Mouse (Mus musculus): ENCODE data around the gene 5730596B20Rik. TPM values are rescaled to one million over a fixed set of nuclear protein-coding genes. Genes with fewer than 3 reads are reported as not detected.
A peak's percentile ranks its signal among the peaks of the same experiment; 100 is the strongest.

5730596B20Rik gene
- polyA plus RNA-seq, 1 experiment: not detected

DNA sequence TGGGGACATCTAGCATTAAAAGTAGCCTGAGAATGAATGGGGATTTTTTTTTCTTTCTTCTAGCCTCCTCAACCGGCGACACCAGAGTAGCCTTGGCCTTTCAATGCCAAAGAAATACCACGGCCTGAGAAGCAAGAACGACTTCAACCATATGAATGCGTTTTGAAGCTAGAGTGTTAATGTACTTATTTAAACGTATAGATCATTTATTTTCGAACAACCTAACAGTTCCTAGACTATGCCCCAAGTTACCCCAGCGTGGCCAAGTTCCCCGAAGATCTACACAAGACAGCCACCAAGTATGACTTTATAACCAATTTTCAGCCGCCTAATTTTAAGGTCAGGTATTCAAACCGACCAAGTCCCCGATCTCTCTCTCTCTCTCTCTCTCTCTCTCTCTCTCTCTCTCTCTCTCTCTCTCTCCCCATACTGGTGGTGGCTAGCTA, 43.6 kb downstream of the 5730596B20Rik start:
- Histone ChIP-seq H3K27ac (ENCODE audit: insufficient read depth, low read length) (peak overlapping the region; percentile 69), H3K4me3 (ENCODE audit: insufficient read depth, low read length) (peak overlapping the region; percentile 49), H3K4me1 (ENCODE audit: control insufficient read depth, insufficient read depth, low read length) (no peaks in the 10 kb centered on the region)
- TF ChIP-seq POLR2A (IDR thresholded peaks at IDR 0.05; ENCODE audit: low read depth, low read length) (no peak), CTCF (IDR thresholded peaks at IDR 0.05; ENCODE audit: borderline replicate concordance, insufficient read depth, low read length) (no peak)

DNA sequence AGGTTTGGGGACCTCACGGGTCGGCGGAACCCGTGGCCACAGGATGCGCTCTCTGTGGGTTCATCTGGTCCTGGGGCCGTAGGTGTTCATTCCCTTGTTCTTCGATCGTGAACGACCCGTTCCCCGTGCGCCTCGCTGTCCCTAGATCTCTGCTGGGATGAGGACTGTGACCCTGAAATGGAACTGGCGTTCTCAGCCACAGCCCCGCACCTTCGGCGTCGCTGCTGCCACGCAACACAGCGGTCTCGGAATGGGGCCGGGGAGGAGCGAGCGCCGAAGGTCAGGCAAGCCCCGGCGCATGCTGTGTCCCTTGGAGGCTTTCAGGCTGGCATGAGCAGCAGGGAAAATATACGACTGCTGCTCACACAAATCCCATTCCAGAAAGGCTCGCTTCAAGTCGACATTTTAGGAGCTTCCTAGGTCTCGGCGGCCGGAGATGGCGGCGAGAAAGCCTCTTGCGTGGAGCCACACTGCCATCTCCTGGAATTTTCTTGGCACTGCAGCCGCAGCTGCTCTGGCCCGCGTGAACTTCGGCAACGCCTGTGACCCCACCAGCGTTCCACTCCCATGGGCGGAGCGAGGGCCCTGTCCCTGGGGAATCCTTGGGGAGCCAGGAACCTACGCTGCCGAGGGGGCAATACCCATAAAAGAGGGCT, 44.2 kb downstream of the 5730596B20Rik start, which contains the start of gene Hoxa7:
Gene Hoxa7 (minus strand): TSS at position 518 of the 656 bp plus-strand sequence.
- Histone ChIP-seq H3K4me3 (ENCODE audit: insufficient read depth, low read length) (peak within 1 kb of the TSS; percentile 49), H3K27ac (ENCODE audit: insufficient read depth, low read length) (peak within 1 kb of the TSS; percentile 78), H3K4me1 (ENCODE audit: control insufficient read depth, insufficient read depth, low read length) (no peaks in the 10 kb centered on the region)
- TF ChIP-seq POLR2A (IDR thresholded peaks at IDR 0.05; ENCODE audit: low read depth, low read length): peak; percentile 28; the same call in 1 of the 2 replicates
- peak; percentile 70 for TF ChIP-seq CTCF (IDR thresholded peaks at IDR 0.05; ENCODE audit: borderline replicate concordance, insufficient read depth, low read length)

DNA sequence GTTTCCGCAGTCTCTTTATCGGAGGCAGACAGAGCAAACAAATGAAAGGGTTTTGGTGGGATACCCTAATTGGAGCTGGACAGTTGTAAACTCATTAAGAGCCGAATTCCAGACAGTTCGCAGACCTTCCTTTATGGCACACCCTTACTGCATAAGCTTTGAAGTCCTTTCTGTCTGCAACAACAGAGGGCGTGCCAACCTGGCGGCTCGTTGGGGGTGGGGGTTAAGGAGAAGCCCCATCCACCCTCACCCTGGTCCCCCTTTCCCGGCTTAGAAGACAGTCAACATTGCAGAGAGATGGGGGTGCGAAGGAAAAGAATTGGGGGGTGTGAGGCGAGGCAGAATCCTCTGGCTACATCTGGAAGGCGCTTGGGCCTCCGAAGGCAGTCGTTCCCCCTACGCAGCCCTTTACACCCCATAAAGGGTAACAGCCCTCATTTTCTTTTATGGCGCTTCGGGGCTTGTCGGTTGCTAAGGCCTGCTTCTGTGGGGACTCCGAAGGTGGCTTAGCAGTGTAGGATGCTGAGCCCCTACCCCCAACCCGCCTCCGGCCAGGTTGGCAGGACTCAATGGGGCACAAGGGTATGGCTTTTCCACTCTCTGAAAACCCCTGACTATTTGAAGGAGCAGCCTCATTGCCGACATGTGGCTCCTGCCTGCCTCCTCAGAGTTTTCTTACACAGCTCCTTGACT, 44.8 kb downstream of the 5730596B20Rik start:
- peak overlapping the region; percentile 78 for H3K27ac ChIP-seq (ENCODE audit: insufficient read depth, low read length)
- no peak for TF ChIP-seq CTCF (IDR thresholded peaks at IDR 0.05; ENCODE audit: borderline replicate concordance, insufficient read depth, low read length)
- peak; percentile 5; the same call in 1 of the 2 replicates for TF ChIP-seq POLR2A (IDR thresholded peaks at IDR 0.05; ENCODE audit: low read depth, low read length)
- H3K4me3 ChIP-seq (ENCODE audit: insufficient read depth, low read length): peak overlapping the region; percentile 46
- H3K4me1 ChIP-seq (ENCODE audit: control insufficient read depth, insufficient read depth, low read length): no peaks in the 10 kb centered on the region

DNA sequence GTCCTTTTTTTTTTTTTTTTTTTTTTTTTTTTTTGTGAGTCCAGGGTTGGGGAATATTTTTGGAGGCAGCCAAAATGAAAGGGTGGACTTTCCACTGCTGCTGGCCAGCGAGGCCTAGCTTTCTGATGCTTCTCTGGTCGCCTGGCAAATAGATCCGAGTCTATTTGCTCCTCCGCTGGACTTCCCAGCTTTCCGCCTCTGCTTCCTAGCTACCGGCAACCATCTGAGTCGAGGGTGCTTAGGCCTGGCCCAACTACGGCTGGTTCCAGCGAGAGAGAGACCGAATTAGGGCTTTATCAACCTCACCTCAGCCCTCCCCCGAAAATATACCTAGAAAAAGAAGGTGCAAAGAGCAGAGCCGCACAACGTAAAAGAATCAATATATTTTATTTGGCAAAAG, 45.4 kb downstream of the 5730596B20Rik start:
- Histone ChIP-seq H3K4me1 (ENCODE audit: control insufficient read depth, insufficient read depth, low read length) (no peaks in the 10 kb centered on the region), H3K4me3 (ENCODE audit: insufficient read depth, low read length) (peak overlapping the region; percentile 46), H3K27ac (ENCODE audit: insufficient read depth, low read length) (peak overlapping the region; percentile 78)
- 0 out of 2 replicates have a peak, but pooled peaks have one; percentile 18 for TF ChIP-seq POLR2A (IDR thresholded peaks at IDR 0.05; ENCODE audit: low read depth, low read length)
- no peak for TF ChIP-seq CTCF (IDR thresholded peaks at IDR 0.05; ENCODE audit: borderline replicate concordance, insufficient read depth, low read length)

DNA sequence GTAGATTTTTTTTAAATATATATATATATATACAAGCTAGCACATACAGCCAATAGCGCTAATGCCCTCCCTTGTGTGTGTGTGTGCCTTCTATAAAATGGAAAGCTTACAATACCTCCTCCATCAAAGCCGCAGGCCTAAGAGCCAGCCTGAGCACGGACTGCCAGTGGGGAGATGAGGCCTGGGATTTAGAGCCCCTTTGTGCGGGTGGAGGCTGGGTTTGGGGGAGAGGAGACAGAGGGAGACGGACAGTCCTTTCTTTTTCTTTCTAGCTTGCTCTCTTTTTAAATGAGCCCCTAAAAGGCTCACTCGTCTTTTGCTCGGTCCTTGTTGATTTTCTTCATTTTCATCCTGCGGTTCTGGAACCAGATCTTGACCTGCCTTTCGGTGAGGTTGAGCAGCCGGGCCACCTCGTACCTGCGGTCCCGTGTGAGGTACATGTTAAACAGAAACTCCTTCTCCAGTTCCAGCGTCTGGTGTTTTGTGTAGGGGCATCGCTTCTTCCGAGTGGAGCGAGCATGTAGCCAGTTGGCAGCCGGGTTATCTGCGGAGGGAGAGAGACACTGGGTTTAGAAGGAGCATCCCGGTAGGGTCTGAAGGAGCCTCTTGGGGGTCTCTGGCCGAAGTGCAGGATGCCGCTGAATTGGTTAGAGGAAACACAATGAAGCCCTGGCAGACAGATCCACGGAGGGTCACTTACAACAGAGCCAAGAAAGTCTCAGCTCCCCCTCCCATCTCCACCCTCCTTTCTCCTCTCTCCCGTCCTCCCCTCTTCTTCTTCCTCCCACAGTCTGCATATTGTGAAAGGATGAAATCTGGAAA, 46.9 kb downstream of the 5730596B20Rik start:
- Histone ChIP-seq H3K27ac (ENCODE audit: insufficient read depth, low read length) (peak overlapping the region; percentile 32; the same call in 1 of the 2 replicates), H3K4me3 (ENCODE audit: insufficient read depth, low read length) (peak overlapping the region; percentile 74), H3K4me1 (ENCODE audit: control insufficient read depth, insufficient read depth, low read length) (no peaks in the 10 kb centered on the region)
- TF ChIP-seq CTCF (IDR thresholded peaks at IDR 0.05; ENCODE audit: borderline replicate concordance, insufficient read depth, low read length) (no peak), POLR2A (IDR thresholded peaks at IDR 0.05; ENCODE audit: low read depth, low read length) (no peak)

DNA sequence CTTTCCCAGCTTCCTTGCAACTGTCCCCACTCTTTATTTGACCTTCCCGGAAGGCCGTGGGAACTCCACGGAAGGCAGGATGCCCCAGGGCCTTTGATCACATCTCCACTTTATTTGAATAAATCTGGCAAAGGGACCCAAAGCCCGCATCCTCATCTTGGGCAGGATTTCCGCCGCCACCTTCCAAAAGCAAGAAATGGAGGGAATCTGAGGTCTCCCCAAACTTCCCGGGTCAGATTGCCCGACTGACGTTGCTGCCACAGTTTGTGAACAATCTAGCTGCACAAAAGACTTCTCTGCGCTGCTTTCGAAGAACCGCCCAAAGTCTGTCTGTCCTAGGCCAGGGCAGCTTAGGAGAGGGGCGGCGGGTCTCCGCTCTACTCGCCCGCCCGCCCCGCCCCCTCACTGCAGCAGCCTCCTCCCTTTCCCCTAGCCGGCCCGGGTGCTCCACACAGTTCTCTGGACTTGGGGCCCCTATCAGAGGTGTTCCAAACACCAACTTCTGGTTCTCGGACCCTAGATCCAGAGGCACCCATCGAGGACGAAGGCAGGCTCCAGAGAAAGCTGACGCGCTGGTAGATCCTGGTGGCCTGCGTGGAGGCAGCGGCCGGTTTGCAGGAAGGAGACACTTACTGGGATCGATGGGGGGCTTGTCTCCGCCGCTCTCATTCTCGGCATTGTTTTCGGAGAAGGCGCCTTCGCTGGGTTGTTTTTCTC, 47.8 kb downstream of the 5730596B20Rik start:
- H3K4me3 ChIP-seq (ENCODE audit: insufficient read depth, low read length): peak overlapping the region; percentile 74

DNA sequence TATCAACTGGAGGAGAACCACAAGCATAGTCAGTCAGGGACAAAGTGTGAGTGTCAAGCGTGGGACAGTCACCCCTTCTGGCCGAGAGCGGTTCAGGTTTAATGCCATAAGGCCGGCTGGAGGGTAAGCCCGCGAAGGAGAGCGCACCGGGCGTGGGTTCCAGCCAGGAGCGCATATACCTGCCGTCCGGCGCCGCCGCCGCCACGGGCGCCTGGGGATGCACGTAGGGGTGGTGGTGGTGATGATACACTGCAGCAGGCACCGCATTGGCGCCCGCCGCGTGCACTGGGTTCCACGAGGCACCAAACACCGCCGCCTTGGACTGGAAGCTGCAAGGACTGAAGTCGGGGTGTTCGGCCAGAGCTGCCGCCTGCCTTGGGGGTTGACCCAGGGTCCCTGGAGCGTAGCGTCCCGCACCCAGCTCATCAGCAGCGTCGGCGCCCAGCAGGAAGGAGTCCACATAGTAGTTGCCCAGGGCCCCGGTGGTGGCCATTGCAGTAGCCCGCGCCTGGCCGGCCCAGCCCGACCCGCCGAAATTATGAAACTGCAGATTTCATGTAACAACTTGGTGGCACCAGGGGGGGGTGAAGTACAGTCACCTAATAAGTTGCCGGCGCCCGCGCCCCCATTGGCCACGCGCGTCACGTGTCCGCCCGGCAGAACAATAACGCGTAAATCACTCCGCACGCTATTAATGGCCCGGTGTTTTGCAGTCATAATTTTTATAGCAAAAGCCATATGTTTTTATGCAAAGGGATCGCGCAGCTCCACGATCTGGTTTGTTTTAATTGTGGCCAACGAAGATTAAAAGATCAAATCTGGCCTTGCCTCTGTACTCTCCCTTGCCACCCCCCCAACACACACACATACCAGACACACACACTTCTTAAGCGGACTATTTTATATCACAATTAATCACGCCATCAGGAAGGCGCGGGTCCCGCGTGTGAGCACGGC, 48.6 kb downstream of the 5730596B20Rik start:
- Histone ChIP-seq H3K27ac (ENCODE audit: insufficient read depth, low read length) (peak overlapping the region; percentile 66), H3K4me1 (ENCODE audit: control insufficient read depth, insufficient read depth, low read length) (no peaks in the 10 kb centered on the region), H3K4me3 (ENCODE audit: insufficient read depth, low read length) (peak overlapping the region; percentile 74)
- peak; percentile 43 for TF ChIP-seq POLR2A (IDR thresholded peaks at IDR 0.05; ENCODE audit: low read depth, low read length)
- TF ChIP-seq CTCF (IDR thresholded peaks at IDR 0.05; ENCODE audit: borderline replicate concordance, insufficient read depth, low read length): no peak

More for the DNA sequence above, 47.8 kb downstream of the 5730596B20Rik start:
- H3K4me1 ChIP-seq (ENCODE audit: control insufficient read depth, insufficient read depth, low read length): no peaks in the 10 kb centered on the region
- H3K27ac ChIP-seq (ENCODE audit: insufficient read depth, low read length): 0 out of 2 replicates have a peak overlapping the region, but pooled peaks have one; percentile 66
- TF ChIP-seq CTCF (IDR thresholded peaks at IDR 0.05; ENCODE audit: borderline replicate concordance, insufficient read depth, low read length): no peak
- no peak for TF ChIP-seq POLR2A (IDR thresholded peaks at IDR 0.05; ENCODE audit: low read depth, low read length)
